Mouse (Mus musculus): ENCODE measurements around the gene Mrgprh. TPM values are rescaled to one million over a fixed set of nuclear protein-coding genes. Genes with fewer than 3 reads are reported as not detected.
"Not testable (repeated sequence)": the region's sequence is repeated elsewhere in the genome, so short reads cannot be mapped to it uniquely, and the experiment has no call there.

Mrgprh gene
- polyA plus RNA-seq, 1 experiment, result not detected

DNA sequence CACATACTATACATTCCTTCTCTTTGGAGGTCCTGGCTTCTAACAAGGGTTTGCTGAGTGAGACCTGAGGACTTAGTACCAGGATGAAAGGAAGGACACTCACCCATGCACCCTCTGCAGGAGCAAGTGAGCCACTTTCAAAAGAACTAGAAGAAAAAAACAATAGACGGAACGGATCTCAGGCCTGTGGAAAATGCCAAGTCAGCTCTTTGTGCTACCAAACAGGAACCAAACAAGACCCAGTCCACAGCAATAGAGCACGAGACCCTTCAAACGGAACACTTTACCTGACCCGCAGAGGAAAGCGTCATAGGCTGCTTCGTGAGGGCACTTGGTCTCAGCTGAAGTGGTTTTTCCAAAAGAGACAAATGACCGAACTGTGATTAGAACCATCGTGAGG, 16.2 kb downstream of the Mrgprh start:
- Histone ChIP-seq H3K4me1 (ENCODE audit: control insufficient read depth, insufficient read depth, insufficient read length, low read length) (peaks cover 13% of the 10 kb centered on the region), H3K27ac (replicated peaks; ENCODE audit: low read depth, low read length) (no peak overlapping the region), H3K4me3 (ENCODE audit: insufficient read depth, low read depth, low read length) (no peak overlapping the region)

DNA sequence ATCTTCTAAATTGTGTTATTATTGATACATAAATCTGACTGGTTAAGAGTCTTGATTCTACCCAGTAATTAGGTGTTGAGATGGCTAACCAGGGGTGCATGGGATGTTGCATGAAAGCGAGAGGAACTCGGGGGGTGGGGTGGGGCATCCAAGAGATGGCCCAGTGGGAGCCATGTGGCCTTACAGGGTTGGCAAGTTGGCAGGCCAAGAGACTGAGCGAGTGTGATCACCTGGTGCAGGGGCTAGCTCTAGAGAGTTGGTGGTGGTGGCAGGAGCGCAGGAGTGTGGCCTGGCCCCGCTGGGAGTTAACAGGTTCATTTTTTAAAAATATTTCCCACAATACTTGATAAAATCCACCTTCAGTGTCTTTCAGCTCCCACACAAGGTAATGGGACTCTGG, 21.8 kb downstream of the Mrgprh start:
- Histone ChIP-seq H3K4me3 (ENCODE audit: insufficient read depth, low read depth, low read length) (no peak overlapping the region), H3K4me1 (ENCODE audit: control insufficient read depth, insufficient read depth, insufficient read length, low read length) (peaks cover 10% of the 10 kb centered on the region), H3K27ac (replicated peaks; ENCODE audit: low read depth, low read length) (no peak overlapping the region)

DNA sequence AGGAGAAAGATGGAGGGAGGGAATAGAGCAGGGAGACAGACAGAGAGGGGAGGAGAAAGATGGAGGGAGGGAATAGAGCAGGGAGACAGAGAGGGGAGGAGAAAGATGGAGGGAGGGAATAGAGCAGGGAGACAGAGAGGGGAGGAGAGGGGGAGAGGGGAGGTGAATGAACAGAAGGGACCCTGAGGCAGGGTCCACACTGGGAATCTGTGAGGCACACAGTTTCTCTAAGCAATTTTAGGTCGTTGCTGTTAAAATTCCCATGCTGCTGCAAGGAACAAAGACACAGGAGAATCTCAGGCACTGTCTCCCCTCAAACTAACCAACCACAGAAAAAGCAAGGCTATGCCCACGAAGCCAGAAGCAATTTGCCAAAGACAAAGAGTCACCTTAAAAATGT, 22.8 kb downstream of the Mrgprh start:
- H3K27ac ChIP-seq (replicated peaks; ENCODE audit: low read depth, low read length); H3K4me3 ChIP-seq (ENCODE audit: insufficient read depth, low read depth, low read length): not testable (repeated sequence)
- peaks cover 10% of the 10 kb centered on the region for H3K4me1 ChIP-seq (ENCODE audit: control insufficient read depth, insufficient read depth, insufficient read length, low read length)

DNA sequence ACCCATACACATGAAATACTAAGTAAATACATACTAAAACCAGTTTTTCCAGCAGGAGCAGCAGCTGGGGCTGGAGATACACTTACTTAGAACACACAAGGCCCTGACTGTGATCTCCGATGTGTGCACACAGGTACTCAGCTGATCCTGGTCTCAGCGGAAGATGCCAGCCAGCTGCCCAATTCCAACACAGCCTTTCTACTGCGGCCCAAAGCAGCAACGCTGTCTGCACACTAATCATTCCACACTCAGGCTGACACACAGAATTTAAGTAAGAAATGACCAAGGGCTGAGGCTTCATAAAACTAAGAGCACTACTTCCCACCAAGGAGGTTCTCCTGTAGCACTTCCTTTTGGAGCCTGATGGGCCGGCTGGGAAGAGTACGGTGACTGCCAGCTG, 26.5 kb downstream of the Mrgprh start:
- Histone ChIP-seq H3K4me3 (ENCODE audit: insufficient read depth, low read depth, low read length) (no peak overlapping the region), H3K4me1 (ENCODE audit: control insufficient read depth, insufficient read depth, insufficient read length, low read length) (no peaks in the 10 kb centered on the region; the same call in 1 of the 2 replicates), H3K27ac (replicated peaks; ENCODE audit: low read depth, low read length) (no peak overlapping the region)

DNA sequence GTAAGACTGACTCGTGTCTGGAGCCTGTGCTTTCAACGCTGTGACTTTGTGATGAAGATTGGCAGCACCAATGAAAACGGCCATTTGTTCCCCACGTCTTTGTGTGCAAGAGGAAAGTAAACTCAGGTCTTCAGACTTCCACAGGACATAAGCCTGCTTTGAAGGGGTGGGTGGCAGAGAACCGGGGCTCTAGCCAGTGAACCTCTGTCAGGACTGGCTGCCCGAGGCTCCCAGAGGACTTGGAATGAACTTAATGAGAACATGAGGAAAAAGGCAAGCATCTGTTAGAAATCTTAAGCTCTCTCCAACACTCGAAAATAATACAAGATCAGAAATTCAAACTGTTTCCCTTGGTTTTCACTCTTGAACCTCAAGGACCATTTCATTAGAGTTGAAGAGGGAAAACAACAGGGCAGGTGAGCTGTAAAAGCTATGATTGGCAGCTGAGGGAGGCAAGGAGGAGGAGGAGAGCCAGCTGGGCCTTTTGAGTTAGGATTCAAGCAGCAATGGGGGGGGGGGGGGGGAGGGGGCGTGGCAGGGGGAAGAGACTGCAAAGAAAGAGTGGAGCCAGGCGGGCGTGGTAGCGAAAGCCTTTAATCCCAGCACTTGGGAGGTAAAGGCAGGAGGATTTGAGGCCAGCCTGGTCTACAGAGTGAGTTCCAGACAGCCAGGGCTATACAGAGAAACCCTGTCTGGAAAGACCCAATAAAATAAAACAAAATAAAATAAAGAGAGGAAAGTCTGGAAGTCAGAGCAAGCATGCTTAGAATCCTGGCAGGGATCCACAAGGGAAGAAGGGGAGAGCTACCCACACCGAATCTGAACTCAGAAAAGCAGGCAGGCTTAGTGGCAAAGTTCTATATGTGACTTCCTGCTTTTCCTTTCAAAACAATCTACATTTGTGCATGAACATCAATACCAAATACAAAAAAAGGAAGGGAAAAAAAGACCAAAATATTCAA, 27.8 kb downstream of the Mrgprh start:
- no peak overlapping the region for H3K27ac ChIP-seq (replicated peaks; ENCODE audit: low read depth, low read length)
- H3K4me1 ChIP-seq (ENCODE audit: control insufficient read depth, insufficient read depth, insufficient read length, low read length), result no peaks in the 10 kb centered on the region
- H3K4me3 ChIP-seq (ENCODE audit: insufficient read depth, low read depth, low read length), result no peak overlapping the region

DNA sequence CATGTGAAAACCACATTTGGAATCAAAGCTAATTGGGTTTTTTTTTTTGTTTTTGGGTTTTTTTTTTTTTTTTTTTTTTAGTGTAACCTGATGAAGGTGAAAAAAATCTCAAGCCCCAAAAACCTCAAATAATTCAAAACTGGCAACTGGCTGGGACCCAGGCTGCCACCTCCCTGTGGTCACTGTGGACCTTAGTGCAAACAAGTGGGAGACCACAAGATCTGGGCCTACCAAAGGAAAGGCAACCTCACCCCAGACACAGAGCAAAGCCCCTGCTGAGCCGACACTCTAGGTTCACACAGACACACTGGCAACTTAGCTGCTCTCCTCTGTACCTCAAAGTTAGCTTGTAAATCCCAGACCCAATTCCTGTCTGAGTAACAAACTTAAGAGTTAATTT, 28.5 kb downstream of the Mrgprh start:
- no peaks in the 10 kb centered on the region for H3K4me1 ChIP-seq (ENCODE audit: control insufficient read depth, insufficient read depth, insufficient read length, low read length)
- H3K4me3 ChIP-seq (ENCODE audit: insufficient read depth, low read depth, low read length), result no peak overlapping the region
- no peak overlapping the region for H3K27ac ChIP-seq (replicated peaks; ENCODE audit: low read depth, low read length)

DNA sequence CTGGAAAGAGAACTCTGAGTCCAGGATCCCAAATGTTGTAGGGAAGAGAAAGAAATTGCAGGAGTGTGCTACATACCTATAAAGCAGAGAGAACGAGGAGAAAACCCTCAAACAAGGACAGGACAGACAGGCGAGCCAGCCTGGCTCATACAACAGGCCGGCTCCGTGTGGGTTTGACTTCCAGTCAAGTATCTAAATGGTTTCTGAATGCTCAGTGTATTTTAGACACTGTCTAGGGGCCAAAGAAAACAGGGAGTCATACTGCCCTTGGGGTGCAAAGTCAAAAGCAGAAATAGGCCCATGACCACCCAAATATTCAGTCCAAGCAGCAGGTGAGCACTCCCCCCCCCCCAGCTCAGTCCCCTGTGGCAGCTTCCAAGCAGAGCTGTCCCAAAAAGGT, 30.0 kb downstream of the Mrgprh start:
- no peaks in the 10 kb centered on the region for H3K4me1 ChIP-seq (ENCODE audit: control insufficient read depth, insufficient read depth, insufficient read length, low read length)
- no peak overlapping the region for H3K27ac ChIP-seq (replicated peaks; ENCODE audit: low read depth, low read length)
- no peak overlapping the region for H3K4me3 ChIP-seq (ENCODE audit: insufficient read depth, low read depth, low read length)

- Histone ChIP-seq H3K27ac (replicated peaks; ENCODE audit: low read depth, low read length) (no peak overlapping the region), H3K4me1 (ENCODE audit: control insufficient read depth, insufficient read depth, insufficient read length, low read length) (no peaks in the 10 kb centered on the region), H3K4me3 (ENCODE audit: insufficient read depth, low read depth, low read length) (no peak overlapping the region)
These were observed 30.6 kb downstream of the Mrgprh start for GRCm38 (mm10) chr17:12906436-12906835.

- H3K4me1 ChIP-seq (ENCODE audit: control insufficient read depth, insufficient read depth, insufficient read length, low read length), result no peaks in the 10 kb centered on the region
- no peak within 1 kb of the TSS for H3K4me3 ChIP-seq (ENCODE audit: insufficient read depth, low read depth, low read length)
- no peak within 1 kb of the TSS for H3K27ac ChIP-seq (replicated peaks; ENCODE audit: low read depth, low read length)
These were observed 33.8 kb downstream of the Mrgprh start, which contains the start of gene Pnldc1 for GRCm38 (mm10) chr17:12909361-12910280. Gene Pnldc1 (minus strand): TSS chr17:12910230.

GRCm38 (mm10) chr17:12910391-12910790, 34.6 kb downstream of the Mrgprh start:
- Histone ChIP-seq H3K27ac (replicated peaks; ENCODE audit: low read depth, low read length) (no peak overlapping the region), H3K4me3 (ENCODE audit: insufficient read depth, low read depth, low read length) (no peak overlapping the region), H3K4me1 (ENCODE audit: control insufficient read depth, insufficient read depth, insufficient read length, low read length) (peaks cover 3% of the 10 kb centered on the region; the same call in 1 of the 2 replicates)

- peaks cover 3% of the 10 kb centered on the region; the same call in 1 of the 2 replicates for H3K4me1 ChIP-seq (ENCODE audit: control insufficient read depth, insufficient read depth, insufficient read length, low read length)
- peak within 1 kb of the TSS; percentile 80 for H3K4me3 ChIP-seq (ENCODE audit: insufficient read depth, low read depth, low read length)
- H3K27ac ChIP-seq (replicated peaks; ENCODE audit: low read depth, low read length), result peak within 1 kb of the TSS; percentile 86
These were observed 39.6 kb downstream of the Mrgprh start, which contains the start of gene Tcp1 for GRCm38 (mm10) chr17:12915488-12915880. Gene Tcp1 (plus strand): TSS chr17:12915701.

- Histone ChIP-seq H3K27ac (replicated peaks; ENCODE audit: low read depth, low read length) (peak within 1 kb of the TSS; percentile 86), H3K4me3 (ENCODE audit: insufficient read depth, low read depth, low read length) (peak within 1 kb of the TSS; percentile 80), H3K4me1 (ENCODE audit: control insufficient read depth, insufficient read depth, insufficient read length, low read length) (peaks cover 3% of the 10 kb centered on the region; the same call in 1 of the 2 replicates)
These were observed 40.2 kb downstream of the Mrgprh start, which contains the start of gene Mrpl18 for GRCm38 (mm10) chr17:12915881-12916583. Gene Mrpl18 (minus strand): TSS chr17:12916345.

DNA sequence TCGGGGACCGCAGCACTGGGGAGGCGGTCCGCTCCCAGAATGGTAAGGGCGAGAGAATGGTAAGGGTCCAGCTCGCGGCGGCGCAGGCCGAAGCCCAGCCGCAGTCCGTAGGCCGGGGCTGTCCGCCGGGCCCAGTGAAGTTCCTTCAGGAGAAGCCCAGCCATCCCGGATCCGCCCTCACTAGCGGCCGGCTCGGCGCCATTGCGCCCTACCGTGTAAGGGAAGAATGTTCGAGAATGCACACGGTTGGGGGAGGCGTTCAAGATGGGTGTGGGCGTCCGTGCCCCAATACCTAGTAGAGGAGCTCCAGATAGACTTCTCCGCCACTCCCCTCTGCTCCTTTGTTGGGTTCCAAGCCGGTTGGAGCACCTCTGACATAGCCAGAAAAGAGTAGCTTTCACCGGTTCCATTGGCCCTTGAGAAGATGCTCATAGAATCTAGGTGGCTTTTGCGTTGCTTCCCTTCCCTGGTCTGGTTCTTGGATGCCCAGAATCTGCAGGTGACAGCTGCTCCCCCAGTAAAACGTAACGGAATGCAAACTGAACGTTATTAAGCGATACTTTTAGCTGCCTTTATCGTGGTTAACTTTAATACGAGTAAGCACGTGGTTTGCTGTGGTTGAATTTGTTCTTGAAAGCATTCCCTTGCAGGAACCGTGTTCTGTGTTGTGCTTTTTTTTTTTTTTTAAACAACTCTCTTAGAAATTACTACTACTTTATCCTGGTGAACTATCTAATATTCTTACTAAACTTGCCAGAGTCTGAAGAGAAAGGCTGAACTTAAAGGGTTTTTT, 41.0 kb downstream of the Mrgprh start:
- Histone ChIP-seq H3K4me3 (ENCODE audit: insufficient read depth, low read depth, low read length) (peak overlapping the region; percentile 80), H3K27ac (replicated peaks; ENCODE audit: low read depth, low read length) (peak overlapping the region; percentile 86), H3K4me1 (ENCODE audit: control insufficient read depth, insufficient read depth, insufficient read length, low read length) (peaks cover 3% of the 10 kb centered on the region; the same call in 1 of the 2 replicates)

GRCm38 (mm10) chr17:12921073-12921472, 45.2 kb downstream of the Mrgprh start:
- Histone ChIP-seq H3K4me1 (ENCODE audit: control insufficient read depth, insufficient read depth, insufficient read length, low read length) (no peaks in the 10 kb centered on the region), H3K27ac (replicated peaks; ENCODE audit: low read depth, low read length) (no peak overlapping the region), H3K4me3 (ENCODE audit: insufficient read depth, low read depth, low read length) (no peak overlapping the region)
